Mouse (Mus musculus): Measurements from ENCODE around the gene Rad51b.

Rad51b gene

GRCm38 (mm10) chr12:79804776-79805524, 507.9 kb downstream of the Rad51b start:
- DNase-seq (ENCODE audit: low spot score): no peak

DNA sequence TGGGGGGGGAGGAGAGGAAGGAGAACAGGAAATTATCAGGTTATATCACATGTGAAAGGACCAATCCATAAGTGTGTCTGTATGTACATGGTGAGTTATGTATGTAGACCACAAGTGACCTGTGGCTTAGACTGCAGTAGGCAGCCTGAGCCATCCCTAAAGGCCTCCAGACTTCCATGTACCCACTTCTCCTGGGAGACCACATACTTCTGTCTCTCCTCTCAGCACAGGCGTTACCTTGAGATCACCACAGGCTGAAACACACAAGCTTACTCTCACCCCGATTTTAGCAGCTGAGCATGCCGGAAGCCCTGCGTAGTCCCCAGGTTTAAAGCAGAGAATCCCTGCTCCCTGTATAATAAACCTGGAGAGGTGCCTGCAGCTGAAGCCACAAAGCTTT, 509.9 kb downstream of the Rad51b start:
- DNase-seq (ENCODE audit: low spot score): no peak

DNA sequence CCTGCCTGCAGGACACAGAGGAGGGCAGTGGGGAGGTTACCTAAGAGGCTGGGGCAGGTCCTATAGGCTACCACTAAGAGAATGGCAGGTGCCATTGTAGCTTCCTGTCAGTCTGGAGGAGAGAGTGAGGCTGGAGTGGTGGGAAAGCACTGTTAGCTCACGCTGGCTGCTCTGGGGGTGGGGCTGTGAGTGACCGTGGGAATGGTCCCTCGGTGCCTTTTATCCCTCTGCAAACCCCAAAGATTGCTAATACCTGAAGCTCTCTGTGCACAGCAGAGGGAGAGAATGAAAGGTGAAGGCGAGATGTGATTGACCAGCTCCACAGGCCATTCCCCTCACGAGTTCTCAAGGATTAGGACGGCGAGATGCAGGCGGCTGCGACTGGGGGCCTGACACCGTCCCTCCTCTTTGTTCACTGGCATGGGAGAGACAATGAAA, 510.3 kb downstream of the Rad51b start:
- no peak for DNase-seq (ENCODE audit: low spot score)

DNA sequence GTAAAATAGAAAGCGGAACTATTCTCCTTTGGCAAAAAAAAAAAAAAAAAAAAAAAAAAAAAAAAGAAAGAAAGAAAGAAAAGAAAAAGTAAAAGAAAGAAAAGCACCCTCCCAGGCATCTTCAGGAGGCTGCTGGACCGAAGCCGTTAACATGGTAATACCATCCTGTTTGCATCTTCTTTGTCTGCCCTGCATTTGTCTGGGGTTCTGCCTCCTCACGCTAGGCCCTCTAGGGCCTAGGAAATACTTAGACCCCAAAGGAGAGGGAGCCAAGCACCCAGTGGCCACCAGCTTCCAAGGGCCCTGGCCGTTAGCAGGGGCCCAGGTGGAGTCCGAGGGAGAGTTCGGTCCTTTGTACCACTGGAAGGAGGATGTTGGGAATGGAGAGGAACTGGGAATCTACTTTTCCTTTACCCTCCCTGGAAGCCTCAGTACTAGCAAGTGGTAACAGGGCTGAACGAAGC, 510.9 kb downstream of the Rad51b start:
- DNase-seq (ENCODE audit: low spot score): no peak

DNA sequence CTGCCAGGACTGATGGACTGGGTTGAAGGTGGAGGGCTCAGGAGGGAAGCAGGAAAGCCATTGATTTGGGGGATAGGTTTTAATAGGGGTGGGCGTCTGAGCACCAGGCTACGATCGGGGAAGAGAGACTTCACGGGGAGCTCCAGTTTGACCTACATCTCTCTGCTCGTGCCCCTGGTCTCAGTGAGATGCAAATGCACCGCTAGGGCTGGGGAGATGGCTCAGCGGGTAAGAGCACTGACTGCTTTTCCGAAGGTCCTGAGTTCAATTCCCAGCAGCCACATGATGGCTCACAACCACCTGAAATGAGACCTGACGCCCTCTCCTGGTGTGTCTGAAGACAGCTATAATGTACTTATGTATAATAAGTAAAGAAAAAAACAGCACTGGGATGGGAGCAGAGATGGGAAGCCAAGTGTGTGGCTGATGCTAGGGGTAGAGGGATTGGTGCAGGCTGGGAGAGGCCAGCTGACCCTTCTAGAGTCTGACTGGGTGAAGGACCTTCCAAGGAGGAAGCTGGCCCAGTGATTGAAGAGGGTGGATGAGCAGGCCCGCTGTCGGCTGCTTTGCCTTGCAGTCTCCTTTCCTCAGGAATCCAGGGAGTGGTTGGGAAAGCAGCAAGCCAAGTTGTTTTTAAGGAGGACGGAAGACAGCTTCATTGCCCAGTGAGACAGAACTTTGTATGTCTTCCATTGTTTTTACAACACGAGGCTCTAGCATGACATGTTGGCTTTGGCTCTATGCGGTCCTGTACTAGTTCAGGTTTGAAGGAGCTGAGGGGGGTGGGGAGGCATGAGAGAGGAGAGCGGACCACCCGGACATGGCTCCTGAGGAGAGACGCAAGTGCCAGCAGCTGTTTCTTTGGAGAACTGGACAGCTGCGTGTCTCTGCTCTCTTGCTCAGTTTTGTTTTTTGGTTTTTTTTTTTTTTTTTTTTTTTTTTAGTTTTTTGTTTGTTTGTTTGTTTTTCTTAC, 511.6 kb downstream of the Rad51b start:
- DNase-seq (ENCODE audit: low spot score): no peak

DNA sequence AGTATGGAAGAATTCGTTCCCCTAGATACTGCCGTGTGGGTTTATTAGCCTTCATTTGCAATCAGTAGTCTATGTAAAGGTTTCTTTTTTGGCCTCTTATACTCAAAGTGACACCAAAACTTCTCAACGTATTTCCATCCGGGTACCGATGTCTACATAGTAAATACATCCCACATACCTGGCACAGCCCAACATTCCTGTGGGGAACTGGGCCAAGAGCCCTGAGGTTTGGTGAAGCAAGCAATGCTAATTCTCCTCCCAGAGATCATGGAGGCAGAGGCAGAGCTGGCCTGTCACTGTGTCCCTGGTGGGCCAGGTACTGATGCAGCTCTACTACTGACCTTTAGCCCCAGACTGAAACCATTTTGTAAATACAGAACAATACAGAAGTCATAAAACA, 512.4 kb downstream of the Rad51b start:
- peak; percentile 28 for DNase-seq (ENCODE audit: low spot score)

DNA sequence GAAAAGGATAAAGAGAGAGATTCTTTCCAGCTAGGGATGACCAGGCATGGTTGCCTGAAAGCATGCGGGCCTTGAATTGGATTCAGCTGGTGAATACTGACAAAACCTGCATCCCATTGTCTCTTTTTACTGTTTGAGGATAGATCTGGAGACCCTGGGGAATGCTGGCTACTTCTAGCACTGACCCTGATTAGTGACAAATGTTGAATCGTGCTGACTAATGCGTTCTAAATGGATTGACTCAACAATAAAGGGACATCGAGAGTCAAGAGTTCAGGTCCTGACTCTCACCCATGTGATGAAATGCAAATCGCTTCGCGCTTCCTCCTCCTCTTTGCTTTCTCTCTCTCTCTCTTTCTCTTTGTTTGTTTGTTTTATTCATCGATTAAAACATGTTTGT, 515.3 kb downstream of the Rad51b start:
- DNase-seq (ENCODE audit: low spot score): no peak

DNA sequence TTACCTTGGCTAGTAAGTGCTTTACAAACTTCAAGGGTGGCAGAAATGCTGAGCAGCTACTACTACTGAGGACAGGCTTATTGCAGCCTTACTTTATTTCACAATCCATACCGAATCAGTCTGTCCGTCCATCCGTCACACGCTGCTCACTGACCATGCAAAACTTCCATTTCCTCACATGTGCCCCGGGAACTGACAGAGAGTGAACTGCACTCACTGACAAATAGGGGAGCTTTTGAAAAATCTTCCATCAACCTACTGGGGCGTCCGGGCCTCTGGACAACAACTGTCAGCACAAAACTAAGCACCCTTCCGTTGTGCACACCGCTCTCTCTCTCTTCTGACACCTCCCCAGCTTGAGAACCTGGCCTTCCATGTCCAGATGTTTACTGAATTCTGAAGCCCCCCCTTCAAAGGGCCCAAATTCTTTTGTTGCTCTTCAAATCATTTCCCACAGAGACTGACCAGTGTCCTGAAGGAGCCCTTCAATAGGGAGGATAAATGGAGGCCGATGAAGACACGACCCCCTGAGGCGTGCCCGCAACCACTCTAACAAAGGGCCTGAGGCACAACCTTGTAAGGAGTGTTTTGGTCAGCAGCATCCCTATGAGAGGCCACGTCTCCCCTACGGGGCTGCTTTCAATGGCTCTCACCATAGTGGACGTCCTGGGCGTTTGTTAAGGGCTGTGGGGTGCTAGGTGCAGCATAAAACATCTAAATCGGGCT, 515.9 kb downstream of the Rad51b start:
- no peak for DNase-seq (ENCODE audit: low spot score)

DNA sequence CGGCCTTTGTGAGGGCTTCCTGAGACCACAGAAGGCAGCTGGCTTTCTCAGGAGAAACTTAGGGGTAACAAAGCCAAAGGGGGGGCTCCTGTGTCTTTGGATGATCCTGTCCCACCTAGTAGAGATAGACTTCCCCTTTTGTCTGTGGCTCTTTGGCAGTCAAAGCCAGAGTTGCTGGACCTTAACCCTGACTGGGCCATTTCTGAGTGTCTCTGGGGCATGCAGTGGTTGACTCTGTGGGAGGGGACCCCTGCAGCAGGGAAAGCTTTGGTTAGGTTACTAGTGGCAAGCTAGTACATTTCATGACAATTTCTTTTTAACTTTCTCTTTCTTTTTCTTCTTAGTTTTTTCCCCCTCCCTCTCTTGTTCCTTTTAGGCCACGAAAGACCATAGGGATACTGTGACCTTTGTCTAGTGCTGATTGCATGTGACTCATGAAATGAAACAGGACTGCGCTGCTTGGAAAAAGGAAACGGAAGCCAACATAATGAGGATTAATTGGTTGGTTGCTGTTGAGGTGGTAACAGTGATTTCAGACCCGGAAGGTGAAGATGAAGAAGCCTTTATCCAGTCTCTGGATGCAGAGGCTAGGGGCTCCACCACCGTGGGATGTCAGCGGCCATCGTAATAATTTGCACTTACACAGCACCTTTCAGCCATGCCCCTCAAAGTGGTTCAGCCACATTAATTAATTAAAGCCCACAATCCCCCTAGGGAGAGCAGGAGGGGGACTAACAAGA, 516.7 kb downstream of the Rad51b start:
- DNase-seq (ENCODE audit: low spot score): no peak

DNA sequence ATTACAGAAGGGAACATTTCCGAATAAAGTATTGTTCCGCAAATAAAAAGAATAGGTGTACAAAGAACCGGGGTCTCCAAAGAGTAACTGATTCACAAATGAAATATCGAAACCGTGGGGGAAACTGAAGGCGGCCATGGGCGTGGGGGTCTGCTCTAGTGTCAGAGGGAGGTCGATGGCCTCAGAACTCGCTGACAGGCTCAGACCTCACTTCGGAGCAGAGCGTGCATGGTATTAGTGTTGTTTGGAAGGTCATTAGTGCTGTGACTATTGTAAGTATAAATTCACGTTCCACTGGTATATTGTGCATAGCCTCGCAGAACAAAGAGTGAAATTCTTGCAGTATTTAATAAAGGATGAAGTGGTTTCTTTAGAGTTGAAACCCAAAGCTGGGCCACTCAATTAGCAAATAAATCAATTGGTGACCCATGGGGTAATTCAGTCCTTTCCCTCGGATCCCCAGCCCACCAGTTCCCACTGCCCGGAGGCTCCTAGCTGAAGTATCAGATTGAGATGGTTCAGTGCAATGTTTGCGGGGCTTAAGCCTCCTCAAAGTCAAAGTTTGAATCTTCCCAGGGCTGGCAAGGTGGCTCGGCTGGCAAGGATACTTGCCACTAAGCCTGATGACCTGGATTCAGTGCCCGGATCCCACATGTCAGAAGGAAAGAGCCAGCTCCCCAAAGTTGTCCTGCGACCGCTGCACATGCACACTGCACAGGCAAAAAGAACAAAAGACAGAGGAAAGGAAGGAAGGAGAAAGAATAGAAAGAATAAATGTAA, 517.4 kb downstream of the Rad51b start:
- DNase-seq (ENCODE audit: low spot score): no peak

DNA sequence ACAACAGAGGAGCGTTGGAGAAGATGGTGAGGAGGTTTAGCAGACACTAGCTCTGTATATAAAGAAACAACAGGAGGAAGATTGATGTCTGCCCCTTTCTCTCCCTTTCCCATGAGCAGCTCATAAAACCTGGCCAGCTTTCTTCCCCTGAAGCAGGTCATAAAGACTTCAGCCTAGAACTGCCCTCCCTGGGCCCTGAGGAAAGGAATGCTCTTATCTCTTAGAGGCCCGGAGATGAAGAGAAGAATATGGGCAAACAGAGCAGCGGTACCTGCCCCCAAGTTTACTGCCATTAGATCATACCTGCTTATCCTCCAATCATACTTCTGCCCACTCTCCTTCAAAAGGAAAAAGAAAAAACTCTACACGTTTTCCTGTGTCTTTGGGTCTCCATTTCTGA, 519.2 kb downstream of the Rad51b start:
- no peak for DNase-seq (ENCODE audit: low spot score)

DNA sequence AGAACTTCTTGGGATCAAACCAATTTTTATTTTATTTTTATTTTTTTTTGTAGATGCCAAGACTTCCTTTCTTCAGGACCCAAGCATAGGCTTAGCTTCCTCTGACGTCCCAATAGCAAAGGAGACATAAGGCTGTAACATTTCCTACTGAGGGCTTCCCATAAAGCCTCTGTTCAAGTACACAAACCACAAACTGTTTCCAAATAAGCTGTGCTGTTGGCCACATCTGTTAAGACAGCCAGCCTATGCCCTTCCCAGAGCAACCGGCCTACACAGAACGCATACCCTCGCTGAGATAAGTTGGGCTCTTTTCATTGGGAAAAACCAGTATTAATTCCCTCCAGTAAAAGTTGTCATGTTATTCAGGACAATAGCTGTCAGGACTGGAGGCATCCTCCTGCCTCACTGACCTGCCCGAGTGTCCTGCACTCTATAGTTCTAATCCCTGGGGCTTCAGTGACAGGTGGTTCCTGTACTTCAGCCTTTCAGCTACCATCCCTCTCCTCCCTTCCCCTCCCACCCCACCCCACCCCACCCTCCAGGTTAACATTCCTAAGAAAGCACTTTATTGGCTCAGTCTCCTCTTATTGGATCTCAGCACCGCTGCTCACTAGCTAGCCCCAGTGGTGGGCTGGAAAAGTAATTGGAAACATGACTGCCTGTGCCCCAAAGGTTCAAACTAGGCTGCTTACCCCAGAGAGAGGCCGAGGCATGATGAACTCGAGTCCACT, 523.3 kb downstream of the Rad51b start:
- no peak for DNase-seq (ENCODE audit: low spot score)

- no peak for DNase-seq (ENCODE audit: low spot score)
Observed at GRCm38 (mm10) chr12:79821901-79822300, 524.8 kb downstream of the Rad51b start.

DNA sequence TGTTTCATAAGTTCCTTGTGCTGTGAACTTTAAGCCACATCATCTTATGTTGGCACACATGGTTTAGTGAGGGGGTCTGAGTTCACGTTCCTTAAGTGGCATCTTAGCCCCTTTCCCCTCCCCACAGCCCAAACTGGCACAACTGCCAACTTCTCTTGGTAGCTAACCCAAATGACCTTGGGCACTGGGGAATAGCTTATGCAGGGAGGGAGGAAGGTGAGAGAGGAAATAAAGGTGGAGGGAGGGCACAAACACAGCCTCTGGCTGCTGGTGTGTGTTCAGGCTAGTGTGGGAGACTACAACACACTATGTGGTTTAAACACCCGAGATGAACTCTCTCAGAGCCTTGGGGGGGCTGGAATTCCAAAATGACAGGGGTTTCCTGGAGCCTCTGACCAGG, 525.3 kb downstream of the Rad51b start:
- DNase-seq (ENCODE audit: low spot score): no peak

DNA sequence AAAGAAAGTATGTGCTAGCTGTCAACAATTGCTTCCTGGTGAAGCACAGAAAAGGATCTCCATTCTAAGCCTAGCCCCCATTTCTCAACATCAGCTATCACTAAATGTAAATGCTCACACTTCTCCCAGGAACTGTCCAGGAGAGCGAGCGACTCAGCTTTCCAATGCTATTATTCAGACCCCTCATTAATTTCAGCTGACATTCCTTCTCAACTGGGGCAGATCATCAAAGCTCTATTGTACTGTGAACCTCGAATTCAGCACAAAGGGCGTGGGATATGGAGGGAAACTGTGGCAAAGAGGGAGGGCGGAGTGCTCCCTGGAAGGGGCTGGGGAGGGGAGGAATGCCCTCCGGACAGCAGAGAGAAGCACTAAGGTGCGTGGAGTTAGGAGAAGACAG, 528.8 kb downstream of the Rad51b start:
- DNase-seq (ENCODE audit: low spot score): no peak

GRCm38 (mm10) chr12:79827233-79827692, 530.2 kb downstream of the Rad51b start:
- no peak for DNase-seq (ENCODE audit: low spot score)

GRCm38 (mm10) chr12:79827735-79828134, 530.7 kb downstream of the Rad51b start:
- no peak for DNase-seq (ENCODE audit: low spot score)

DNA sequence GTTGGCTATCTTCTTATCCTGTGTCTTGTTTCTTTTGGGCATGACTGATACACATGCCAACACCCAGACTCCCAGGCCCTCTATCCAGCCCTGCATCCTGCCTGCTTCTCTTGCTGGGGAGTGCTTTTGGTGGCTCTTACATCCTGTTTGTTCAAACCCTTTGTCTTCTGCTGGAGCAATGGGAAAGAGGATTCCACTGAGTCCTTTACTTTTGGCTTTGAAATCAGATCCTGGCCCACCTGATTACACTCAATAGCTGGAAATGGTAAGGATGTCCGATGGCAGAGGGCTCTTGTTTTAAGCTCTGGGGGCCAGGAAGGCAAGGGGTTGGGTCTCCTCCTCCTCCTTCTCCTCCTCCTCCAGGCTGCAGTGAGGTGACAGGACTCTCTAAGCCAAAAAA, 533.6 kb downstream of the Rad51b start:
- DNase-seq (ENCODE audit: low spot score): peak; percentile 68

GRCm38 (mm10) chr12:79832611-79833010, 535.5 kb downstream of the Rad51b start:
- no peak for DNase-seq (ENCODE audit: low spot score)

GRCm38 (mm10) chr12:79835521-79835920, 538.4 kb downstream of the Rad51b start:
- DNase-seq (ENCODE audit: low spot score): no peak
